Mouse (Mus musculus) gastrocnemius, adult 8-10 months (tissue): Measurements from ENCODE around the gene Irf9. TPM values are rescaled to one million over a fixed set of nuclear protein-coding genes. Genes with fewer than 3 reads are reported as not detected.

Source experiments
- DNase-seq, 2 experiments: peaks; one replicate each; pipeline ENCODE4 v3.0.0; 2022; ENCODE audit warnings: low spot score in 2 of 2
- total RNA-seq, 4 experiments: library from RNA; stranded (reverse); gene quantifications; 2 replicates each; pipeline ENCODE4 v1.2.4; 2022

Irf9 gene
- total RNA-seq: 1 to 10 TPM; 2.4 to 3.0 (median 2.5) TPM

- no peak for DNase-seq
These were observed at the start of gene Irf9 for GRCm38 (mm10) chr14:55603271-55603632. Gene Irf9, plus strand, starts transcription at chr14:55603571.

- DNase-seq: no peak
These were observed 48.7 kb upstream of the Irf9 start for GRCm38 (mm10) chr14:55554635-55555034.

GRCm38 (mm10) chr14:55555788-55556187, 47.6 kb upstream of the Irf9 start:
- DNase-seq: no peak

- peak; percentile 55 to 61 for DNase-seq
These were observed 46.4 kb upstream of the Irf9 start for GRCm38 (mm10) chr14:55557003-55557402.

- no peak for DNase-seq
These were observed 45.8 kb upstream of the Irf9 start for GRCm38 (mm10) chr14:55557587-55557986.

- DNase-seq: no peak
These were observed 44.5 kb upstream of the Irf9 start for GRCm38 (mm10) chr14:55558740-55559448.

- DNase-seq: peak; percentile 84 to 91
These were observed 43.6 kb upstream of the Irf9 start, which contains the start of gene Dcaf11 for GRCm38 (mm10) chr14:55559799-55560201. Gene Dcaf11, plus strand, starts transcription at chr14:55560006.

GRCm38 (mm10) chr14:55560202-55561073, 42.9 kb upstream of the Irf9 start, which contains the start of gene A730061H03Rik:
Gene A730061H03Rik, minus strand, starts transcription at chr14:55560406.
- peak; percentile 97 for DNase-seq

- no peak for DNase-seq
These were observed 41.5 kb upstream of the Irf9 start for GRCm38 (mm10) chr14:55561860-55562259.

- no peak for DNase-seq
These were observed 40.1 kb upstream of the Irf9 start for GRCm38 (mm10) chr14:55563249-55563648.

GRCm38 (mm10) chr14:55565748-55566147, 37.6 kb upstream of the Irf9 start:
- no peak for DNase-seq

GRCm38 (mm10) chr14:55567496-55567895, 35.9 kb upstream of the Irf9 start:
- DNase-seq: no peak

GRCm38 (mm10) chr14:55570588-55570987, 32.8 kb upstream of the Irf9 start:
- no peak for DNase-seq

- no peak for DNase-seq
These were observed 31.6 kb upstream of the Irf9 start for GRCm38 (mm10) chr14:55571760-55572159.

- DNase-seq: peak; percentile 61 to 83
These were observed 28.1 kb upstream of the Irf9 start, which contains the start of gene Fitm1 for GRCm38 (mm10) chr14:55575302-55575701. Gene Fitm1, plus strand, starts transcription at chr14:55575617.

- no peak for DNase-seq
These were observed 27.7 kb upstream of the Irf9 start for GRCm38 (mm10) chr14:55575711-55576110.

- peak; percentile 30 to 57 for DNase-seq
These were observed 27.0 kb upstream of the Irf9 start for GRCm38 (mm10) chr14:55576376-55576775.

GRCm38 (mm10) chr14:55577871-55578667, 25.3 kb upstream of the Irf9 start, which contains the start of gene Psme1:
Gene Psme1, plus strand, starts transcription at chr14:55578123.
- peak; percentile 64 to 66 for DNase-seq

GRCm38 (mm10) chr14:55578668-55579269, 24.6 kb upstream of the Irf9 start:
- DNase-seq: peak; percentile 59 to 80

- no peak for DNase-seq
These were observed 23.6 kb upstream of the Irf9 start for GRCm38 (mm10) chr14:55579511-55580496.
